Mouse (Mus musculus) frontal cortex, postnatal 10 days (tissue): ENCODE data around the gene Oard1.

Experiments
- DNase-seq, 2 experiments: peaks; one replicate each; pipeline ENCODE4 v3.0.0; 2022; ENCODE audit warnings: low spot score in 2 of 2, mixed read lengths in 1 of 2

Oard1 gene

DNA sequence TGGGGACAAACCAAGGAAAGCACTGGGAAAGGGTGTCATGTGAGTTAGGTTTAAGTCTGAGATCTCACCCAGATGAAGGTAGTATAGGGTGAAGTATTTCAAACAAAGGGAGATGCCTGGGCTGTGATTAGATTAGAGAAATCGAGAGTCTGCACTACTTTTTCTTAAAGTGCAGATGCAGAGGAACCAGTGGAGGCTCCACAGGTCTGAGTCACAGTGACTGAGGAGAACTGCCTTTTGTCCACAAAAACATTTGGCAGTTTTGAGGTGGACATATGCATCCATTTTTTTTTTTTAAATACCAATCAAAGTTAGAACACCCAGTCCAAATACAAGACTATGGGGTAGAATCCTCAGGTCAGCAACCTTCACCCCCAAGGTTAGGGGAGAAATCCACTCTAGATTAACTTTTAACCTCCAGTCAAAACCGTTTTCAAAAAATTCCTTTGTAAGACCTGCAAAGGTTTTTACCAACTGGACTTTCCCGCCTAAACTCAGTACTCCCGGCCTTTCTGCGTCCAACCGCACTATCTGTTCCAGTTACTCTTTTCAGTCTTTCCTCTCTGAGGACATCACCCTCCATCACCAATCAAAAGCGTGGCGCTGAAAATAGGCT, 1.8 kb upstream of the Oard1 start:
- DNase-seq: no peak

DNA sequence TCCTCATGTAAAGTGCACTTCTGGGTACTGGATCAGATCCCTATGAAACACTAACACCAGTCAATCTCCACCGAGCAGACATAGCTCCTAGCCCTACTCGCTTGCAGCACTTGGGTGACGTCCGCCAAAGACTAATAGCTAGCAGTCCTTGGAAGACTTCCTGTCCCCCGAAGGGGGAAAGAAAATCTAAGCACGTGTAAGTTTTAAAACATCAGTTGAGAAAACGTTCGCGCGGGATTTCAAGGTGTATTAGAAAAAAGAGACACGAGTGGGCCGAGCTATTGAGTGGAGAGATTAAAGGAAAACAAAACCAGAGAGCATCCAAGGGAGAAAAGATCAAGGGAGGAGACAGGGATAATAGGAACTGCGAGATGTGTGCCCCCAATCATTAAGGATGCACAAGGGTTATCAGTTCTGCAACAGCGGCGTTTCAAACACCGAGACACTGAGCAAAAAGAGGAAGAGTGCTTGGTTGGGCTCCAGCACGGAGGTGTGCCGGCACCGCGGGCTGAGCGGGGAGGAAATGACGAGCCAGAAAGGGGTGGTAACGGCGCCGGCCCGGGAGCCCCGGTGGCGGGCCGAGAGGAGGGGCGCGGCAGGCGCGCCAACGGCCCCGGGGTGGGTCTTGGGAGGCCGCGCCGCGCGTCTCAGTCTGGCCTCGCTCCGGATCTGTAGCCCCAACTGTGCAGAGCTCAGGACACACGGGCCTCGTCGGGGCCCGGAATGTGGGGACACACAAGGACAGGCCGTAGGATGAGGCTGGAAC, 1.1 kb upstream of the Oard1 start:
- peak in 1 of 2 experiments; percentile 70 for DNase-seq

DNA sequence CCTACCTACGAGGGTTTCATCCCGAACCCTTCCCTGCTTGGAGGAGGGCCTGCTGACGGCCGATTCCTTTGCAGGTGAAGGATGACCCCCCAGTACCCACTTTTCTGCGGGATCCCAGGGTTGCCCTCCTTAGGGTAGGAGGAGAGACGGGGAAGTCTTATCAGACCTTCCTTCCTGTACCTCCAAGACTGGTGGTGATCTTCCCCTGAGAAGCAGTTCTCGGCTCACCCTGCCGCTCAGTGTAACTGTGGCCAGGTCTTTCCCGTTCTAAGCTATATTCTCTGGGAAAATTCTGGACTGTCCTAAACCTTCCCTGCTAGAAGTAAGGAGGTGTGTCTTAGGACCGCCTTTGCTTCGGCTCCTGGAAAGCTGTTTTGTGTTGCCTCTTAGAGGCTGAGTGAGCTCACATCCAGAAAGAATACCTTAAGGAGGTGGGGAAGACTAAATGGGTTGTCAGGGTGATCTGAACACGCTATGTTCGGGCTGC, 528 bp downstream of the Oard1 start:
- no peak for DNase-seq

DNA sequence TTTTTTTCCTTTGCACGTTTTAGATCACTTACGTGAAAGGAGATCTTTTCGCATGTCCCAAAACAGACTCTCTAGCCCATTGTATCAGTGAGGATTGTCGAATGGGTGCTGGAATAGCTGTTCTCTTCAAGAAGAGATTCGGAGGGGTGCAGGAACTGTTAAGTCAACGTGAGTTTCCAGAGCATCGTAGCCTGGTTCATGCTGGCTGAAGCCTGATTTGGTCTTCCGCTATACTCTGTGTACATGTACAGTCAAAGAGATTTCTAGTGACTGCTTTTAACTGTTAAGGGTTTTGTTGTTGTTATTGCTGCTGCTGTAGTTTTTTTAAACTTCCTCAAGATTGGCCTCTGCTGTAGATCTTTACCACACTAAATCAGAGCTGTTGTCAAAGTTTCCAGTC, 1.4 kb downstream of the Oard1 start:
- no peak for DNase-seq

DNA sequence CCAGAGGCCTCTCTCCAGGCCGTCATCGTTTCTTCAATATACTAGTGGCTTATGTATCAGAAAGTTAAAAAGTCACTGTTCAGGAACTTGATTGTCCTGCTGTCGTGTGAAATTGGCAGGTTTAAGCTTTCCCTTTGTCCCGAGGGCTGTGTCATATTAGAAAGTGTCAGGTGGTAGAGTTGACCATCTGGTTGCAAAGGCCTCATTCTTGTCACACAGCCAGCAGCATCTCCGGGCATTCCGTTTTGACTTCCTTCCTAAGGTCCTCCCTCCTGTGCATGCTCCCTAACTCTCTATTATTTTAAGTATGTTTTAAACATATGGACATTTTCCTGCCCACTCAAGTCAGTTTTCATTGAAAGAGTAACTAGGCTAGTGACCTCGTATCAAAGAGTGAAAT, 6.2 kb downstream of the Oard1 start:
- DNase-seq: no peak

DNA sequence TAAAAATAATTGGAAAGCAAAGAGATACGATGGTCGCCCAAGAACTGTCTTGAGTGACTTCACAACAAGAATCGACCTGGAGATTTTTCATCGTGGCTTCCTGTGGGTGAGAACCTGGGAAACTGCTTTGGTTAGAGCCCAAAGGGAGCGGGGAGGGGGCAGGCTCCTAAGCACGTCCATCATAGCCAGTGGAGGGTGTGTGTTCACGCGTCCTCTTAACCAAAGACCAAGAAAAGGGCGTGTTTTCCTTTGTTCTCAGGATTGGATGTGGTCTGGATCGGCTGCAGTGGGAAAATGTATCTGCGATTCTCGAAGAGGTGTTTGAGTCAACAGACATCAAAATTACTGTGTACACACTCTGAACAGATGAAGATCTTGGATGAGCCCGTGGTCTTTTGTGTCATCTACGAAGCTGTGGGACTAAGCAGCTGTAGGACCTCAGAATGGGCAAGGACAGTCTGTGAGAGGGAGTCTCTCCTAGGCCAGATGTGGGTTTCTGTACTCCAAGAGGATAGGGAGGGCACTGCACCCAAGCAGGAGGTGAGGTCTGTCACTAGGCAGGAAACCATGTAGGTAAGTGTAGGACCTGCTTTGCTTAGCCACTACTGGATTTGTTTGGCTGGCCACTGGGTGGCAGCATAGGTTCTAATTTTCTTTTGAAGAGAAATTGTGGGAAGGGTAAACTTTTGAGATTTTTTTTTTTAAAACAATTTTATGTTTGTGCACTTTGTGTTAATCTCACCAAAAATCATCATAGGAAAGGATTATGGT, 6.8 kb downstream of the Oard1 start:
- peak in 1 of 2 experiments; percentile 64 for DNase-seq

DNA sequence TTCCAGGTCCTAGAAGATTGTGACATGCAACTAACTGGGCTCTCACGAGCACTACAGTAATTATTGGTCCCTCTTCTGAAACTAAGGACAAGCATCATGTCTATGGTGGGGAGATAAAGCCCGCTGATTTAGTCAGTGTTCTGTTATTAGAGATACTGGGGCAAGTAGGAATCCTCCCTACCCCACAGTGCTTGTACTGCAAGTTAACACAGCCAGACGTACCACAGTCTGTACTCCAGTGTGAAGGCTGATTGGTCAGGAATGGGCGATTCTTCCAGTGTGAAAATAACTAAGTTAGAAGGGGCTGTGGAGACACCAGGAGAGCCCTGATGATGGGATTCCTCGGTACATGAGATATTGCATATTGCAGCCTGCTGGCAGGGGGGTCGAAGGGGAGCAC, 7.7 kb downstream of the Oard1 start:
- no peak for DNase-seq

DNA sequence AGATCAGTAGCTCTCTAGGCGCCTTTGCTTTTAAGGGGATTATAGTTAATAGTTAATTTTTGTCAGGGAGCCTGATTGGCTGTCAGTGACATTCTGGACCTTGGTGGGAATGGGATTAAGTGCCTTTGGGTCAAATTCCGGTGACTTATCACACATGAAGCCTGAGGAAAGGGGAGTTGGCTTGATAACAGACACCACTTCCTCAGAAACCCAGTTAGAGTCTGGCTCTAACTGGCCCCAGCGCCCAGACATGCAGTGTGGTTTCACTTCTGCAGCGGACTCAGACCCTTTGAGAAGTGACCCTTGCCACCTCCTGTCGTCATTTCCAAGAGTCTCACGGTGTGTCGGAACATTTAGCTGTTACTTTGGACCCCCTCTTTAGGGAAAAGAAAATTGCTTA, 8.4 kb downstream of the Oard1 start:
- DNase-seq: no peak

DNA sequence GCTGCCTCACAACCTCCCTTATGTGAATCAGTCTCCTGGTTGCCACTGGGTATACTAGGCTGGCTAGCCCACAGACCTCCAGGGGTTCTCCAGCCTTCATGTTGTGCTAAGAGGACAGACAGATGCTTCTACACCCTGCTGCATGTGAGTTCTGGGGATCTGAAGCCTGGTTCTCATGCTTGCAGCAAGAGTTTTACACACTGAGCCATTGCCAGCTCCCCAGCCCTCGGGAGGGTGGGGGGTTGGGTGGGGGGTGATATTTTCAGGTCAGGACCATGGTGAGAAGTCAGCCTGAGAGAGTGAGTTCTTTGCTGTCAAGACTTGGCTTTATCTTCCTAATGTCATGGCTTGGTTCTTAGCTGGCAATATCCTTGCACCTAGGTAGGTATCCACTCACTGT, 9.0 kb downstream of the Oard1 start:
- DNase-seq: no peak

DNA sequence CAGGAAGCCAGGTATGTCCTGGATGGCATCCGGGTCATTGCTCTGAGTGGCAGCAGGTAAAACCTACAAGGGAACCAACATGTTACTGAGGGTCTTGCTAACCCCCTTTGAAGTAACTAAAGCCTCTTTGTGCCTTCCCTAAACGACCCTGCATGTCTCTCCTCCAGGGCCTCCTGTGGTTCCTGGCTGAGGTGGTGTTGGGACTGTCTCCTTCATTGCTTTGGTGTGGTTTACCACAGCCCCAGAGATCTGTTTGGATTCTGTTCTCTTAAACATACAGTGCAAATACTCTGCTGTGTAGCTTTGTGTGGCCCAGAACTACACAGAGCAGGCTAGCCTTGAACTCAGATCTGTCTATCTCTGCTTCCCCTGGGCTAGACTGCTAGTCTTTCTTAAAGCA, 9.8 kb downstream of the Oard1 start:
- no peak for DNase-seq

DNA sequence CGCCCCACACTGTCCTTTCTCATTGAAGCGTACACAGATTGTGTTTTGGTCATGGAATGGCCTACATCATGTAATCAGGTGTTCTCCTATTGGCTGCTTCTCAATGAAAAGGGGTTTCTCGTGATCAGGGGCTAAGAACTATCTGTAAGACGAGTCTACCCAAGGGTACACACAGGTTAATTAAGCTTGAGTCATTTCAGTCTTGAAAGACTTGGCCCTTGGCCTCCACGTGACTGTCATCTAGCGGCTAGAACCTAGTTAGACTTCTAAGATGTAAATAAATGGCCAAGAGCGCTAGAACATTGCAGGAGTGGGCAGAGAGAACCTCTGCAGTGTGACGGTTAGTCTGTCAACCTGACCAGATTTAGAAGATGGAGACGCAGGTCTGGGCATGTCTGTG, 14.4 kb downstream of the Oard1 start:
- no peak for DNase-seq

DNA sequence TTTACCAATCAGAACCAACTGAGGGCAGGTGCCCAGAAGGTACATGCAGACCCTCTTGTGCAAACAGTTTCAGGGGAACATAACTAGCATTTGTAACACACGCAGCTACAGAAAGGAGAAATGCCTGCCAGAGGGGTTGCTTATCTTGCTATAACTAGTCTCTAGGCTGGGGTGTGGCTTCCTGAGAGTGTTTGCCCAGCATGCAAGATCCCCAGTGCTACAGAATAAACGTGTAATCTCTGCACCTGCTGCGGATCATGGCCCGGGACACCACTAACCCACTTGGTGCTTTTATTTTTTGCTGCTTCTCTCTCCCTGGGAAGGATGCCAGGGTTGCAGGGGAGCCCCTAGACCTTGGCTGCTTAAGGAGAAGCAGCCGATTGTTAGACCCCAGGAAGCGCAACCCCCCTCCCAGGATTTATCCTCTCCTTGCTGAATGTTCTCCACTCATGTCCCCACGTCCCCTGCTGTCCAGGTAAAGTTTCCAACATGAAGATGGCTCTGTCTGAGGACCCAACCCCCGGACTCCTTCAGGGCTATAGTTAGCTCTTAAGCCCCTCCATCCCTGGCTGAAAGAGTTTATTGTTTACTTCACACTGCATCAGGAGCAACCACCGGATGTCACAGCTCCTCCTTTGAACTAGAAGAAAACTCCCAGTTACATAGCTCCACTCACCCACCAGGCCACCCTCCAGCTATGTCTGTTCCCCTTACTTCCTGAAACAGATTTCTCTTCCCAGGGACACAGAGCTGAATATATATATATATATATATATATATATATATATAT, 16.2 kb downstream of the Oard1 start:
- no peak for DNase-seq

DNA sequence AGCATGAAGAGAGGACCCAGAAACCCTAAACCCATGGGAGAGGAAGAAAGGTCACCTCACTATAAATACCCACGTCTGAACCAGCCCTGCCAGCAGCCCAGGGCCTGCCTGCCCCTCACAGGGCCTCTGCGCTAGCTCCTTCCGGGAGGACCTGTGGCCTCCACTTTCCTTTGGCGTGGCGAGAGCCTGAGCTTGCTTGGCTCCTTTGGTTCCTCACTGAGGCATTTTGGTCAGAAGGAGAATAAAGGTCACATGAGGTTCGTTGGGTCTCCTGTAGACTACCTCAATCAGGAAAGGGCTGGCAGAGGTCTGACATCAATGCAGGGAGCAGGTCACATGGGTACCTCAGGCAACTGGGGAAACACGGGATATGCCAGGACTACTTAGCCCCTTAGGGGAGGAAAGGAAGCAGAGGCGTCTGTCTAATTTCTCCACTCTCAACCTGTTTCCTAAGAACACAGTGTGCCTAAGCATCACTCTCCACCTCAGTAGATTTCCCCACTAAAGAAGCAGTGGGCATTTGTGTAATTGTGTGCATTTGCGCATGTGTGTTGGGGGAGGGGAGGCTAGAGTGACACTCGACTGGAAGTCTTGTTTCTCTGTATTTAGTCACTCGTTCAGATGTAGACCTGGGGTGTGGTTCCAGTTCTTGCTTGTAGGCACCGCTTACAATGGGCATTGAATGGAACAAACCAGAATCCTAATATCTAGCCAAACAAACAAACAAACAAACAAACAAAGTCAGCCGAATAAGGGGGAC, 17.4 kb downstream of the Oard1 start:
- DNase-seq: no peak

DNA sequence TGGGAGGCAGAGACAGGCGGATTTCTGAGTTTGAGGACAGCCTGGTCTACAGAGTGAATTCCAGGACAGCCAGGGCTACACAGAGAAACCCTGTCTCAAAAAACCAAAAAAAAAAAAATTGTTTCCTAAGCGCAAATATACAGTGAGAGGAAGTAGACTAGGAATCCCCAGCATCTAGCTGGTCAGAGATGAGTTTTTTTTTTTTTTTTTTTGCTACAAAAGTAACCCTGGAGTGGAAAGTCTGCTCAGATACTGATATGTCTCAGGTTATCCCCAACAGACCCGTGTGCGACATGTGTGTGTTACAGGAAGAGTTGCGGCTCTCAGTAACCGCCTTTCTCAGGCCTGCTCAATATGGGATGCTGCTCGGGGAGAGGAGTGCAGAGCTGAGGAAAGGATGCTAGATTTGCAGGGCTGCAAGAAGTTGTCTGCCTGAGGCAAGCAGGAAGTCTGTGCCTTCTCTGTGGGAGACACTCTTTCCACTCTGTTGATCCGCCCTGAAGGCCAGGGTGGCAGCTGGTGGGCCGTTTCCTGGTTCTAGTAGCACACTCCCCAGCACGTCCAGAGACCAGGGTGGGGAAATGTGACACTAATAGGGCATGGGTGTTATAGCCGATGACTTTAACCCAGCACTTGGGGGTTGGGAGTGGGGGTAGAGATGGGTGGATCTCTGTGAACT, 18.2 kb downstream of the Oard1 start:
- DNase-seq: no peak

DNA sequence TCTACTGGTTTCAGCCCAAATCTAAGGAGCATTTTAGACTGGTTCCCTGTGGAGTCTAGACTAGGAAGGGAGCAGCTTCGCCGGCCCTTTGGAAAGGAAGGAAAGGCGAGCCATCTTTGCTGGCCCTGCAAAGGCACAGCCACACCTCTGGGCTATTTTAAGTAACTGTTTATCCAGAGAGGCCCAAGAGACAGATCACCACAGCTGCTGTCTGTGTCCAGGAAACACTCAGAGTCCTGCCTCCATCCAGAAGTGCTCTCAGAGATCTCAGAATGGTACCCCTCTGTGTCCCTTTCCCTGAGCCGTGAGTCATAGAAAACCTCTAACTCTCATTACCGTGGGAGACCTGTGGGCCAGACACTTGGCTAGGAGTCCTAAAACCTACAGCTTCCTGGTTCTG, 20.6 kb downstream of the Oard1 start:
- no peak for DNase-seq

DNA sequence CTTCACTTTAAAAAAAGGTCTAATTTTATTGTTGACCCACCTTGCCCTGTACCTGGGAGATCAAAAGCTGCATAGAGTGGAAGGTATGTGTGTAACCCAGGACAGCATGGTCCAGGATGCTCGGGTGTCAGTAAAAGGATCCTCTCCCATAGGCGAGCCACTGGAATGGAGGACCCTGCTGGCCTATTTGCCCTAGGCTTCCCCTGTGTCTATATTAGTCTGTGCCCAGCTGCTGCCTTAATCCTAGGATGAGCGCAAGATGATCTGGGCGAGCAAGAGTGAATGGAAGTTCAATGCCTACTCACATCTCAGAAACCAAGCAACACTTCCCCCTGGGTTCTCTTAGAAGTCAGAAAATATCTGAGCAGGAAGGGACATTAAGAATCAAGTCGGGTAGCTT, 21.2 kb downstream of the Oard1 start:
- no peak for DNase-seq

DNA sequence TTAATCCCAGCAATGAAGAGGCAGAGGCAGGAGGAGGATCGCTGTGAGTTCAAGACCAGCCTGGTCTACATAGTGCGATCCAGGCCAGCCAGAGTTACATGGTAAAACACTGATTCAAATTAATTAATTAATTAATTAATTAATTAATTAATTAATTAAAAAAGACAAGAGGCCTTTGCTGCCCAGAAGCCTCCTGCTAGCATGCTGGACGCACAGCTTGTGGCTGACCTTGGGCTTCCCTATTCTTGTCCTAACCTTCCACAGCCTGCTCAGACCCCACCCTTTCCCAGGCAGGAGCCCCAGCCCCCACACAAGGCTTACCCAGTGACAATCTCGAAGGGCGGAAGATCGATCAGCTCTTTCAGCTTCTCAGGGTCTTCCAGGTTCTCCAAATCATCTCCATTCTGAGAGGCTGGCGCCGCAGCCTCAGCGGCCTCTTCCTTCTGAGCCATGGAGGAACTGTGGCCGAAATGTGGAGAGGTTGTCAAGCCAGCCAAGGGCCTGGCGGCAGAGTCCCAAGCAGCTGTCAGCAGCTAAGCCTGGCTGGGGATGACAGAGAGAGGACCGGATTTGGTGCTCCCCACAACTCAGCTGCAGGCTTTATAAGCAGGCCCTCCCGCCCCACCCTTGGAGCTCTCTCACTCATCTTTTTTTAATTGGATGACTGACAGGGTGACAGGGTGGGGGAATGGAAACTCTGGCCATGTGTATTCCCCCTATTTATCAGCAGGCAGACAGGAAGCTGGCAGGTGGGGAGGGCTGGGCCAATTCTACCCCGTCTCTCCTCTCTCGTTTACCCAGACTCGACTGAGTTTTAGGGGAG, 22.6 kb downstream of the Oard1 start, which contains the start of gene Apobec2:
Apobec2 (minus strand) TSS at position 773 of the 823 bp plus-strand sequence.
- no peak for DNase-seq

DNA sequence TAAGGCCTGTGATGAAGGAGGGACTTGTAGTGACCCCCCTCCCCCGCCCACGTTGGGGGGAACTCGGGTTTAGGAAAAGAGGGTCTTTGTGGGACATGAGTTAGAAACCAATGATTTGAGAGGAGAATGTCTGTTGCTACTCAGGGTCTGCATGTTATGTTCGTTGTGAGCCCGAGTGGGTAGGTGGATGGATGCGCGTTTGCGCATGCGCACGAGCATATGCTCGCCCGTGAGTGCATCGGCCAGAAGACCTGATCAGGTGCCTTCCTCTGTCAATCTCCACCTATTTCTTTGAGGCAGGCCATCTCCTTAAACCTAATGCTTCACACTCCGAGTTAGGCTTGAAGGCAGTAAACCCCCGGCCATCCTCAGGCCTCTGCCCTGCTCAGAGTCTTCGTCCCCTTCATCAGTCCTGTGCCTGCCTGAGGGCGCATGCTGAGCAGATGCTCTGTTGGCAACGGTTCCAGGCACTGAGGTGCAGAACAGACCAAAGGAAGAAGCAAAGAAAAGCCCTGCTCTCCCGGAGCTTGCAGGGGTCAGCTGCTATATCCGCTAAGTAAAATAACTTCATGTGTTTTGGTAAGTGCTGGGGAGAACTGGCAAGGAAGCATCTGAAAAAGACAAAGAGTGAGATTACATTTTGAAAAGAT, 23.3 kb downstream of the Oard1 start:
- DNase-seq: no peak

DNA sequence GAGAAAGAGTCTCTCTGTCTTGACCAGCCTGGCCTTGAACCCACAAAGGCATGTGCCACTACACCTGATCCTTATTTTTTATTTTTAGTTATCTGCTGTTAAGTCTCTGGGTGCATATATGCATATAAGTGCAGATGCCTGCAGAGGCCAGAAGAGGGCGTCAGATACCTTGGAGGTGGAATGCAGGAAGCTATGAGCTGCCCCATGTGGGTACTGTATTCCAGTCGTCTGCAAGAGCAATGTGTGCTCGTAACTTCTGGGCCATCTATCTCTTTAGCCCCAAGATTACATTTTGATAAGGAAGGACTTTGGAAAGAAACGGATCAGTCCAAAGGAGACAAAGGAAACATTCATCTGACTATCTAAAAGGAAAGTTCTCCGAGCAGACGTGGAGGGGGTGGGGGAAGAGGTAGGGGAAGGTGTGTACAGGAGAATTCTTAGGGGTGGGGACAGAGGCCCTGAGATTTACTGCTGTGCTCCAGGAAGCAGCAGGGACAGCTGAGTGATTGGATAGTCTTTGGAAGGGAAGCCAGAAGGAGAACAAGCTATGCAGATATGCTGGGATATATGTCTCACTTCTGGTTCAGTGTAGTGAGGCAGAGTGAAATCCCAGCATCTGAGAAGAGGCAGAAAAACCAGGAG, 24.0 kb downstream of the Oard1 start:
- no peak for DNase-seq
